Mouse (Mus musculus) ES-Bruce4 (cell line): Measurements from ENCODE around the gene Grhpr. TPM values are rescaled to one million over a fixed set of nuclear protein-coding genes. Genes with fewer than 3 reads are reported as not detected.
A peak's percentile ranks its signal among the peaks of the same experiment; 100 is the strongest.

Experiments used
- H3K27ac ChIP-seq: 2 replicates; pipeline ENCODE4 v1.5.1; 2012; ENCODE audit warnings: low read length, inconsistent platforms; ENCODE audit not compliant: insufficient read depth
- H3K27me3 ChIP-seq: 2 replicates; pipeline ENCODE4 v1.6.1; 2012; ENCODE audit warnings: mild to moderate bottlenecking, low read length, inconsistent platforms; ENCODE audit not compliant: control insufficient read depth, poor library complexity, insufficient read depth, severe bottlenecking
- H3K36me3 ChIP-seq: 2 replicates; pipeline ENCODE4 v1.6.1; 2012; ENCODE audit warnings: inconsistent platforms, mild to moderate bottlenecking, low read length, moderate library complexity; ENCODE audit not compliant: control insufficient read depth, poor library complexity, insufficient read depth, severe bottlenecking
- H3K4me1 ChIP-seq: one replicate; pipeline ENCODE4 v1.8.1; 2011; ENCODE audit warnings: low read length; ENCODE audit not compliant: control insufficient read depth, insufficient read depth
- H3K4me3 ChIP-seq: 2 replicates; pipeline ENCODE4 v1.5.1; 2011; ENCODE audit warnings: low read depth, mild to moderate bottlenecking, low read length
- H3K9ac ChIP-seq: 2 replicates; pipeline ENCODE4 v1.6.1; 2012; ENCODE audit warnings: low read depth, mild to moderate bottlenecking, inconsistent platforms; ENCODE audit not compliant: poor library complexity, severe bottlenecking
- H3K9me3 ChIP-seq: replicated peaks from 2 replicates; pipeline ENCODE4 v1.6.1; 2012; ENCODE audit warnings: mild to moderate bottlenecking, low read length, inconsistent platforms; ENCODE audit not compliant: control insufficient read depth, poor library complexity, insufficient read depth, severe bottlenecking
- CTCF ChIP-seq: IDR thresholded peaks from one replicate; pipeline ENCODE4 v1.8.1; 2011; ENCODE audit warnings: low read depth, low read length
- EP300 ChIP-seq: IDR thresholded peaks from 2 replicates; pipeline ENCODE4 v1.6.1; 2011; ENCODE audit warnings: low read depth, low read length; ENCODE audit not compliant: insufficient read depth
- POLR2A ChIP-seq: IDR thresholded peaks from one replicate; pipeline ENCODE4 v1.8.1; 2011; ENCODE audit warnings: low read length; ENCODE audit not compliant: insufficient read depth
- polyA plus RNA-seq: library from polyadenylated mRNA; stranded (reverse); fragments of >200 nt; gene quantifications from 2 replicates; pipeline ENCODE4 v1.2.4, GENCODE M21; 2011; ENCODE audit warnings: low read depth; ENCODE audit not compliant: missing spikeins, insufficient read depth, insufficient read length

Grhpr gene
- polyA plus RNA-seq, 1 experiment = 26.8 TPM

DNA sequence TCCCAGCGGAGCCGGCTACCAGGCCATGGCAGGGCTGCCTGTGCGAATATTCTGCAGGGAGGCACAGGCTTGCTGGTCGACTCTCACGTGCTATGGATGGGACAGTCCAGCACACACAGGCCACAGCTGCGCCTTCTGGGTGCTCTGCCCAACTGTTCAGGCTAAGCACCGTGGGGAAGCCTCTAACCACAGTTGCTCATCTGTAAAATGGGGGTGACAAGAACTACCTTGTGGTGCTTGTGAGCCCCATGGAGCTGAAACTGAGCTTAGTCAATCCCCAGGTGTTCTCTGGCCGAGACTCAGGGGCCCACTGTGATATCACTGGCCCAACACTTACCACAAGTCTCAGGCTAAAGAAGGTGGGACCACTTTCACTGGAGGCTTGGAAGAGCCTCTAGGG, 13.8 kb upstream of the Grhpr start:
- Histone ChIP-seq H3K27ac (no peak overlapping the region), H3K27me3 (no peaks in the 10 kb centered on the region), H3K9ac (no peak overlapping the region), H3K4me3 (no peak overlapping the region), H3K9me3 (no peaks in the 10 kb centered on the region), H3K36me3 (no peaks in the 10 kb centered on the region), H3K4me1 (no peaks in the 10 kb centered on the region)
- TF ChIP-seq EP300 (no peak), POLR2A (no peak), CTCF (no peak)

DNA sequence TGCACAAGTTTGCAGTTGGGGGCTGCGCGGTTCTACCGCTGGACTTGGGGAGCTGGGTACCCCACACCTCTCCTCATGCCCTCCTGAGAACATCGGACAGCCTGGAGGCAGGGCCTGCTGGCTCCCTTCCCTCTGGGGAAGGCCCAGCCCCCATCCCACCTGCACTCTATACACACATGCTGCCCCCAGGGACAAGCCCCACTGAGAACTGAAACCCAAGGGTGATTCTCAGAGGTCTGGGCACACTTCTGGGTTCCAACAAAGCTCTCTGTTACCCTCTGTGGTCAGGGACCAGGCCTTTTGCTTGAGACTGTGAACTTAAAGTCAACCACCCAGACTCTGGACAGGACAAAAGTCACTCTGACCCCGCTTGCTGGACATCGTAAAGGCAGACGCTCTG, 11.1 kb upstream of the Grhpr start:
- H3K36me3 ChIP-seq = no peaks in the 10 kb centered on the region
- peaks cover 2% of the 10 kb centered on the region for H3K4me1 ChIP-seq
- H3K9ac ChIP-seq = no peak overlapping the region
- H3K4me3 ChIP-seq = no peak overlapping the region
- no peaks in the 10 kb centered on the region for H3K9me3 ChIP-seq
- H3K27me3 ChIP-seq = no peaks in the 10 kb centered on the region
- TF ChIP-seq POLR2A = no peak
- TF ChIP-seq EP300 = no peak
- TF ChIP-seq CTCF = no peak
- no peak overlapping the region for H3K27ac ChIP-seq

DNA sequence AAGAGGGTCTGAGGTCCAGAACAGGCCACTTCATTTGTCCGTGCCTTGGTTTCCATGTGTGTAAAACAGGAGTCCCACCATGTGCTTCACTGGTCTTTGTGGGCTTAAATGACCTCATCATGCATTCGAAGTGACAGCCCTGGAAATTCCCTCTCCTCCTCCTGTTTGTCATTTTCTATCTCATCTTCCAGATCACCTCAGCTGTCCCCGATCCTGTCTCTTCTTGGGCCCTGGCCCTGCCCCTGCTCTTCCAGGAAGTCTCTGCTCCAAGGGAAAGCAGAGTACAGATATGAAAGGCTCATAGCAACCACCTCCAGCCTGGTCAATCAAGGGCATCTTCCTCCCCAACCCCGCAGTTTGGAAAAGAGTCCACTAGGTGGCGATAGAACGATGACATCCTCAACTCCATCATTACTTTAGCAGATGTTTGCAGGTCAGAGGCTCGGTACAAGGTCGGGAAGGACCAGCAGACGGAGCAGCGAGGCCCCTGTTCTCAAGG, 10.5 kb upstream of the Grhpr start:
- no peak overlapping the region for H3K27ac ChIP-seq
- no peak overlapping the region for H3K4me3 ChIP-seq
- H3K9ac ChIP-seq = no peak overlapping the region
- no peaks in the 10 kb centered on the region for H3K36me3 ChIP-seq
- no peaks in the 10 kb centered on the region for H3K27me3 ChIP-seq
- TF ChIP-seq CTCF (peak; percentile 58), POLR2A (no peak)
- peaks cover 2% of the 10 kb centered on the region for H3K4me1 ChIP-seq
- H3K9me3 ChIP-seq = no peaks in the 10 kb centered on the region

GRCm38 (mm10) chr4:44973450-44973849, 7.7 kb upstream of the Grhpr start:
- no peaks in the 10 kb centered on the region for H3K36me3 ChIP-seq
- H3K4me3 ChIP-seq = peak overlapping the region; percentile 40
- no peaks in the 10 kb centered on the region for H3K9me3 ChIP-seq
- H3K27me3 ChIP-seq = no peaks in the 10 kb centered on the region
- no peak overlapping the region for H3K9ac ChIP-seq
- peaks cover 2% of the 10 kb centered on the region for H3K4me1 ChIP-seq
- no peak overlapping the region for H3K27ac ChIP-seq
- TF ChIP-seq EP300 (peak; percentile 59; the same call in 1 of the 2 replicates), POLR2A (no peak), CTCF (peak; percentile 100)

- Histone ChIP-seq H3K9ac (no peak overlapping the region), H3K27ac (no peak overlapping the region), H3K4me3 (peak overlapping the region; percentile 40)
Observed at GRCm38 (mm10) chr4:44973871-44974270, 7.3 kb upstream of the Grhpr start.

DNA sequence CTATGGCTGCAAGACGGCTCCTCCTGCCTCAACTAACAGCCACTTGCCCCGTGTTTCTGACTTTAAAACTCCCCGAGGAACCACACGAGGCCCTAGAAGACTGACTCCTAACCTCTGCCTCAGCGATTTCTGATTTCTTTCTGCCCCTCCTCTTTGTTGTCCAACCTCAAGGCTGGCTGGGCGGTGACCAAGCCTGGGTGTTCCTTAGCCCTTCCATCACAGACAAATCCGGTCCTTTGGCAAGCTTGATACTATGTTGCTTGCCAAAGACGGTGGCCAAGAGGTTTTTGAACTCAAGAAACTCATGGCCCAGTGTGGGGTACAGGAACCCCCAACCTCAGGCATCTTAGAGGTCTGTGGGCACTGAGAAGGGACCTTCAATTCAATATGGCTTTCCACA, 6.9 kb upstream of the Grhpr start:
- H3K4me1 ChIP-seq = peaks cover 2% of the 10 kb centered on the region
- no peaks in the 10 kb centered on the region for H3K9me3 ChIP-seq
- H3K4me3 ChIP-seq = no peak overlapping the region
- H3K36me3 ChIP-seq = no peaks in the 10 kb centered on the region
- no peak overlapping the region for H3K9ac ChIP-seq
- TF ChIP-seq EP300 (no peak), CTCF (no peak), POLR2A (no peak)
- no peak overlapping the region for H3K27ac ChIP-seq
- no peaks in the 10 kb centered on the region for H3K27me3 ChIP-seq

More at GRCm38 (mm10) chr4:44973871-44974270, 7.3 kb upstream of the Grhpr start:
- H3K4me1 ChIP-seq = peaks cover 2% of the 10 kb centered on the region
- H3K27me3 ChIP-seq = no peaks in the 10 kb centered on the region
- TF ChIP-seq POLR2A (no peak), CTCF (no peak), EP300 (no peak)
- H3K36me3 ChIP-seq = no peaks in the 10 kb centered on the region
- no peaks in the 10 kb centered on the region for H3K9me3 ChIP-seq
